Mouse (Mus musculus) bone marrow, adult 2 months (tissue): ENCODE data around the gene Ltn1. TPM values are rescaled to one million over a fixed set of nuclear protein-coding genes. Genes with fewer than 3 reads are reported as not detected.

Source experiments
- H3K27ac ChIP-seq: fragments of 200-500 bp; 2 replicates; pipeline ENCODE4 v1.5.1; 2012; ENCODE audit warnings: low read depth, mild to moderate bottlenecking, control low read depth, inconsistent platforms, low read length; ENCODE audit not compliant: control insufficient read depth, poor library complexity, insufficient read depth
- H3K4me1 ChIP-seq: fragments of 200-500 bp; 2 replicates; pipeline ENCODE4 v1.6.1; 2011; ENCODE audit warnings: low read length; ENCODE audit not compliant: control insufficient read depth, insufficient read depth
- H3K4me3 ChIP-seq: fragments of 200-500 bp; replicated peaks from 2 replicates; pipeline ENCODE3; 2011; ENCODE audit warnings: mild to moderate bottlenecking, low read depth, low read length, control low read depth; ENCODE audit not compliant: control insufficient read depth
- CTCF ChIP-seq: fragments of 200-500 bp; IDR thresholded peaks from 2 replicates; pipeline ENCODE4 v1.5.1; 2011; ENCODE audit warnings: low read length, control low read depth; ENCODE audit not compliant: control insufficient read depth, insufficient read depth
- POLR2A ChIP-seq: fragments of 200-500 bp; IDR thresholded peaks from 2 replicates; pipeline ENCODE4 v1.6.1; 2011; ENCODE audit warnings: low read depth, mild to moderate bottlenecking, control low read depth, low read length, borderline replicate concordance; ENCODE audit not compliant: control insufficient read depth
- WGBS: fragments of 180-500 bp; shearing (Covaris S2); methylation state at CpG from one replicate; pipeline ENCODE4 v1.1.7; 2018; 5-methylcytosine and 5-hydroxymethylcytosine counted together
- polyA plus RNA-seq: library from polyadenylated mRNA; stranded (reverse); fragments of >200 nt; gene quantifications from 2 replicates; pipeline ENCODE4 v1.2.4, GENCODE M21; 2011; ENCODE audit warnings: low replicate concordance; ENCODE audit not compliant: missing spikeins, insufficient read depth, insufficient read length

Gene Ltn1
- polyA plus RNA-seq, 1 experiment: 6.9 TPM

GRCm38 (mm10) chr16:87334756-87335155 lies 97.7 kb downstream of the Ltn1 start:
- Histone ChIP-seq H3K4me1 (no peaks in the 10 kb centered on the region), H3K27ac (no peak overlapping the region), H3K4me3 (no peak overlapping the region)
- TF ChIP-seq POLR2A (no peak), CTCF (no peak)
- WGBS: 78% methylated on average over 3 of the region's 3 CpGs

- Histone ChIP-seq H3K4me1 (no peaks in the 10 kb centered on the region), H3K4me3 (no peak overlapping the region), H3K27ac (no peak overlapping the region)
- no peak for TF ChIP-seq CTCF
- TF ChIP-seq POLR2A: no peak
- 72% methylated on average over 3 of the region's 3 CpGs for WGBS
These were observed 102.4 kb downstream of the Ltn1 start for GRCm38 (mm10) chr16:87329986-87330385.

Other genes starting within 250 kb of the Ltn1 start
- 8.3 and 9.9 TPM in 2 replicates for gene N6amt1, start 78.4 kb downstream of the Ltn1 start, polyA plus RNA-seq
- 2.4 and 2.5 TPM in 2 replicates for gene Rwdd2b, start 8.0 kb upstream of the Ltn1 start, polyA plus RNA-seq
- gene Usp16, start 22.1 kb upstream of the Ltn1 start, polyA plus RNA-seq: 22.0 and 31.6 TPM in 2 replicates
- 137 and 151 TPM in 2 replicates for gene Cct8, start 63.3 kb upstream of the Ltn1 start, polyA plus RNA-seq
- not detected in 2 replicates for gene Map3k7cl, start 120.7 kb upstream of the Ltn1 start, polyA plus RNA-seq